Mouse (Mus musculus): ENCODE results near the gene Actl7b. TPM values are rescaled to one million over a fixed set of nuclear protein-coding genes. Genes with fewer than 3 reads are reported as not detected.

Gene Actl7b
- polyA plus RNA-seq, 1 experiment from 2014 or later, result not detected

DNA sequence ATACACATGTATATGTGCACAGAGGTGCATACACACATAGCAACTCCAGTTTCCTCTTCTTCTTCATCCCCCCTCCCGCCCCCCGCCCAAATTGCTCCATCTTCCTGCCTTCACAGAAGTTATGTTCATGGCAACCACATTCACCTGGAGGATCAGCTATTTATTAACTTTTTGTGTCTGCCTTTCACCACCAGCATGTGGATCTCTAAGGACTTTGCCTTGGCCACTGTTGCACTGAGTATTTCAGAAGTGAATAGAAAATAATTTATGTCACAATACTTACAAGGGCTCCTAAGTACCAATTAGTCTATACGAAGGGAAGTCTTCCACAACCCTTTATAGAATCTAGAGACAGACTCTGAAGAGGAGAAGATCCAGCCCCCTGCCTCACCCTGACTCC is 23.3 kb downstream of the Actl7b start:
- no peaks in the 10 kb centered on the region for H3K36me3 ChIP-seq (ENCODE audit: insufficient read depth, low read length)
- H3K27me3 ChIP-seq (ENCODE audit: insufficient read depth, low read length), result no peaks in the 10 kb centered on the region
- no peak overlapping the region for H3K4me2 ChIP-seq (replicated peaks; ENCODE audit: low read depth, low read length)
- no peak for ATAC-seq (ENCODE audit: low FRiP score, low TSS enrichment)
- 87% methylated on average over 3 of the region's 3 CpGs for WGBS
- H3K9me3 ChIP-seq (ENCODE audit: low read length), result no peaks in the 10 kb centered on the region
- no peak overlapping the region for H3K27ac ChIP-seq (ENCODE audit: low read length)
- no peak overlapping the region for H3K4me3 ChIP-seq (ENCODE audit: low read length)
- peaks cover 5% of the 10 kb centered on the region; the same call in 1 of the 2 replicates for H3K4me1 ChIP-seq (ENCODE audit: insufficient read depth, low read length)
- no peak overlapping the region for H3K9ac ChIP-seq (replicated peaks; ENCODE audit: low read length)

DNA sequence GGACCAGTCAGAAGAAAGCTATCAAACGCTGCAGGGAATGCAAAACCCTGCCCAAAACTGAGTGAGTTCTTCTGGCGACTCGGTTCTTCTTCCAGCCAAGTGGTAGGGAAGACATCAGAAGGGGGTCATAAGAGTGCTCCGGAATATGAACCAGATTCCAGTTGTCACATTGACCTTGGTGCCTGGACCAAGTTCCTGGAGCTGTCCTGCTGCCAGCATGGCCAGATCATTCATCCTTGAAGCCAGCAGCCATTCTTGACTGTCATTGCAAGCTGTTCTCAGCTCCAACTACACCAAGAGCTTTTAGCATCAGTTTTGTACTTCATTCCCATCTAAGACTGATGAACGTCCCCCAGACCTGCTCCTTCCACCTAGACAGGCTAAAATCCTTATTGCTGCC is 24.4 kb downstream of the Actl7b start:
- H3K4me3 ChIP-seq (ENCODE audit: low read length), result no peak overlapping the region
- no peaks in the 10 kb centered on the region for H3K27me3 ChIP-seq (ENCODE audit: insufficient read depth, low read length)
- H3K36me3 ChIP-seq (ENCODE audit: insufficient read depth, low read length), result no peaks in the 10 kb centered on the region
- WGBS, result 57% methylated on average over 5 of the region's 5 CpGs
- H3K27ac ChIP-seq (ENCODE audit: low read length), result no peak overlapping the region
- no peak overlapping the region for H3K4me2 ChIP-seq (replicated peaks; ENCODE audit: low read depth, low read length)
- H3K4me1 ChIP-seq (ENCODE audit: insufficient read depth, low read length), result peaks cover 5% of the 10 kb centered on the region; the same call in 1 of the 2 replicates
- H3K9me3 ChIP-seq (ENCODE audit: low read length), result no peaks in the 10 kb centered on the region
- no peak overlapping the region for H3K9ac ChIP-seq (replicated peaks; ENCODE audit: low read length)
- no peak for ATAC-seq (ENCODE audit: low FRiP score, low TSS enrichment)

DNA sequence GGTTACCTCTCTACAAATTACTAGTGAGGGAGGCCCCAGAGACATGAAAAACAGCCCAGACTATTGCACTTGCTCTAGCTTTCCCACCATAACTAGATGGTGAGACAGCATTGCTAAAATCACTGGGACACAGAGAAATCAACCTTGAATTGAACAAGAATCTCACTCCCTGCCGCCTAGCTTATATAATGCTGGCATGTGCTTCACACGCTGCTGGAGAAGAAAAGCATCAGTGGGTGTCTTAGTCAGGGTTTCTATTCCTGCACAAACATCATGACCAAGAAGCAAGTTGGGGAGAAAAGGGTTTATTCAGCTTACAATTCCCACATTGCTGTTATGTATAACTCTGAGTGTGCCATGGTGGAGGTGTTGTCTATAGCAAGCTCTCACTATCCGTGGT is 28.1 kb downstream of the Actl7b start:
- WGBS, result 84% methylated on average over 3 of the region's 3 CpGs
- Histone ChIP-seq H3K9ac (replicated peaks; ENCODE audit: low read length) (no peak overlapping the region), H3K27me3 (ENCODE audit: insufficient read depth, low read length) (no peaks in the 10 kb centered on the region), H3K27ac (ENCODE audit: low read length) (no peak overlapping the region), H3K4me3 (ENCODE audit: low read length) (no peak overlapping the region), H3K36me3 (ENCODE audit: insufficient read depth, low read length) (no peaks in the 10 kb centered on the region), H3K4me1 (ENCODE audit: insufficient read depth, low read length) (no peaks in the 10 kb centered on the region), H3K9me3 (ENCODE audit: low read length) (no peaks in the 10 kb centered on the region), H3K4me2 (replicated peaks; ENCODE audit: low read depth, low read length) (no peak overlapping the region)
- ATAC-seq (ENCODE audit: low FRiP score, low TSS enrichment), result no peak

DNA sequence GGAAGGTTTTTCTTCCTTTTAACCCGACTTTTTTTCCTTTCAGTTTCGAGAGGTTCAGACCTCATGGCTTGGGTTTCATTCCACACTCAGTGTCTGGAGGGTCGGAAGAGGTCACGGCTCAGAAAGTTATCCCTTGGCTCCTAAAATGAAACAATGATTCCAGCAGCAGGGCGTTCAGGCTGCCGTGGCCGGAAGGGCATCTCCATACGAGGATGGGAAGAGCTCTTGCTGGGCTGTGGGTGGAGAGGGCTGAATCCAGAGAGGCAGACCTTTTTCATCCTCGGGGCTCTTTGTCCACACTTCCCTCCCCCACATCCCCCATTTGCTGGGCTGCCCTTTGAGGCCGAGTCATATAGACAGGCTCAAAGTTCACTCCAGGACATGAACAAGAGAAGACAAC is 39.0 kb downstream of the Actl7b start:
- WGBS, result 8% methylated on average over 10 of the region's 10 CpGs
- Histone ChIP-seq H3K27ac (ENCODE audit: low read length) (no peak overlapping the region), H3K9ac (replicated peaks; ENCODE audit: low read length) (no peak overlapping the region), H3K4me1 (ENCODE audit: insufficient read depth, low read length) (peaks cover 7% of the 10 kb centered on the region; the same call in 1 of the 2 replicates), H3K27me3 (ENCODE audit: insufficient read depth, low read length) (no peaks in the 10 kb centered on the region), H3K4me3 (ENCODE audit: low read length) (peak overlapping the region; percentile 0; the same call in 1 of the 2 replicates), H3K4me2 (replicated peaks; ENCODE audit: low read depth, low read length) (peak overlapping the region; percentile 14), H3K9me3 (ENCODE audit: low read length) (no peaks in the 10 kb centered on the region), H3K36me3 (ENCODE audit: insufficient read depth, low read length) (no peaks in the 10 kb centered on the region)
- no peak for ATAC-seq (ENCODE audit: low FRiP score, low TSS enrichment)

DNA sequence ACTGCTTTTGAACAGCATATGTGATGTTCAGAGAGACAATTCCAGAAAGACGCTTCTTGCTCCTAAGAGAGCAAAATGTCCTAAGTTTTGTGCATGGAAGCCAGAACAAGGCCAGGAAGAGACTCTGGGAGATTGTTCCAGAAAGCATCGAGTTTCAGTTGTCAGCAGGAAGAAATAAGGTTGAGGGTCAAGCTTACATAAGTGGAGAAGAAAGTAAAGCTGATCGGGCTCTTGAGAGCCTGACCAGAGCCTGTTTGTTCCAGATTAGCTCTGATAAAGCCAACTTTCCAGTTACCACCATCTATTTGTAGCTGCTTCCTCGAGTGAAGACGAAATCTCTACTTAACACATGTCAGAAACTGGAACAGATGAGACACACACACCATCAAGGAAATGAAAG is 42.6 kb downstream of the Actl7b start:
- H3K4me3 ChIP-seq (ENCODE audit: low read length), result no peak overlapping the region
- WGBS, result 33% methylated on average over 5 of the region's 5 CpGs
- no peaks in the 10 kb centered on the region for H3K36me3 ChIP-seq (ENCODE audit: insufficient read depth, low read length)
- no peaks in the 10 kb centered on the region for H3K27me3 ChIP-seq (ENCODE audit: insufficient read depth, low read length)
- peaks cover 7% of the 10 kb centered on the region; the same call in 1 of the 2 replicates for H3K4me1 ChIP-seq (ENCODE audit: insufficient read depth, low read length)
- H3K9ac ChIP-seq (replicated peaks; ENCODE audit: low read length), result no peak overlapping the region
- no peaks in the 10 kb centered on the region for H3K9me3 ChIP-seq (ENCODE audit: low read length)
- H3K27ac ChIP-seq (ENCODE audit: low read length), result no peak overlapping the region
- no peak for ATAC-seq (ENCODE audit: low FRiP score, low TSS enrichment)
- no peak overlapping the region for H3K4me2 ChIP-seq (replicated peaks; ENCODE audit: low read depth, low read length)

DNA sequence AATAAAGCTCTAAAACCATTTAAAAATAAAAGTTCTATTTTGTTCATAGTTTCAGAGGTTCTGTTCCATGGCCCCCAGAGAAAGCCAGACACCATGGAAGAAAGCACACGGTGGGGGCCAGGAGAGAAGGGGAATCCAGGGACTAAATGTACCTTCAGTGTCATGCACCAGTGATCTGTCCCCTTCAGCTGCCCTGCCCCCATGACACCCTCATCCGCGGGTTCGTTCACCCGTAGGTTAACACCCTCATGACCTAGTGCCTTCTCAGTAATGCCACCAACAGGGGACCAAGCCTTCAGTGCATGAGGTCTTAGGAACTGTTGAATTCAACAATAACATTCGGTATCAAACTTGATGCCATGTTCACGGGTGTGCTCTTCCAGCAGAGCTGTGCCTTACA is 44.8 kb downstream of the Actl7b start:
- 52% methylated on average over 7 of the region's 7 CpGs for WGBS
- no peak for ATAC-seq (ENCODE audit: low FRiP score, low TSS enrichment)
- no peak overlapping the region for H3K9ac ChIP-seq (replicated peaks; ENCODE audit: low read length)

More for the DNA sequence above, 44.8 kb downstream of the Actl7b start:
- no peak overlapping the region for H3K4me2 ChIP-seq (replicated peaks; ENCODE audit: low read depth, low read length)
- H3K4me3 ChIP-seq (ENCODE audit: low read length), result no peak overlapping the region
- no peaks in the 10 kb centered on the region for H3K9me3 ChIP-seq (ENCODE audit: low read length)
- no peaks in the 10 kb centered on the region for H3K36me3 ChIP-seq (ENCODE audit: insufficient read depth, low read length)
- H3K27ac ChIP-seq (ENCODE audit: low read length), result no peak overlapping the region
- no peaks in the 10 kb centered on the region for H3K27me3 ChIP-seq (ENCODE audit: insufficient read depth, low read length)
- 0 out of 2 replicates have a peak, but pooled peaks cover 2% of the 10 kb centered on the region for H3K4me1 ChIP-seq (ENCODE audit: insufficient read depth, low read length)

Other genes with a start within 250 kb of the Actl7b start
- not detected in 2 replicates for gene Gm26657, start 1.4 kb downstream of the Actl7b start, polyA plus RNA-seq (2015; fragmentation: Nextera tagmentation; extraction: Ambion mirVana)
- not detected in 2 replicates for gene Actl7a, start 2.0 kb upstream of the Actl7b start, polyA plus RNA-seq (2015; fragmentation: Nextera tagmentation; extraction: Ambion mirVana)
- gene Elp1, start 60.9 kb upstream of the Actl7b start, polyA plus RNA-seq (2015; fragmentation: Nextera tagmentation; extraction: Ambion mirVana), result 44.2 and 50.6 TPM in 2 replicates
- 17.9 and 20.6 TPM in 2 replicates for gene Fam206a, start 60.9 kb upstream of the Actl7b start, polyA plus RNA-seq (2015; fragmentation: Nextera tagmentation; extraction: Ambion mirVana)
- gene Ctnnal1, start 123.7 kb upstream of the Actl7b start, polyA plus RNA-seq (2015; fragmentation: Nextera tagmentation; extraction: Ambion mirVana), result 38.7 and 39.7 TPM in 2 replicates
- 9.1 and 9.6 TPM in 2 replicates for gene Tmem245, start 206.0 kb upstream of the Actl7b start, polyA plus RNA-seq (2015; fragmentation: Nextera tagmentation; extraction: Ambion mirVana)
- 0.30 and 0.55 TPM in 2 replicates for gene Frrs1l, start 248.9 kb upstream of the Actl7b start, polyA plus RNA-seq (2015; fragmentation: Nextera tagmentation; extraction: Ambion mirVana)